Mouse (Mus musculus): ENCODE data around the gene Nap1l1.

Nap1l1 gene

GRCm38 (mm10) chr10:111544311-111544710, 71.3 kb downstream of the Nap1l1 start:
- intact Hi-C loops (cut with DNase I), result no loop called here

GRCm38 (mm10) chr10:111545648-111546047, 72.6 kb downstream of the Nap1l1 start:
- intact Hi-C loops (cut with DNase I), result no loop called here
